Mouse (Mus musculus) liver, adult 2 months (tissue): ENCODE data around the gene Gdf7.

Source experiments
- CTCF ChIP-seq: fragments of 200-500 bp; IDR thresholded peaks from 2 replicates; pipeline ENCODE4 v1.5.1; 2011; ENCODE audit warnings: low read depth, low read length, control low read depth
- POLR2A ChIP-seq: fragments of 200-500 bp; IDR thresholded peaks from 2 replicates; pipeline ENCODE4 v1.6.1; 2011; ENCODE audit warnings: low read length, control low read depth; ENCODE audit not compliant: insufficient read depth; ENCODE audit errors: extremely low read depth

DNA sequence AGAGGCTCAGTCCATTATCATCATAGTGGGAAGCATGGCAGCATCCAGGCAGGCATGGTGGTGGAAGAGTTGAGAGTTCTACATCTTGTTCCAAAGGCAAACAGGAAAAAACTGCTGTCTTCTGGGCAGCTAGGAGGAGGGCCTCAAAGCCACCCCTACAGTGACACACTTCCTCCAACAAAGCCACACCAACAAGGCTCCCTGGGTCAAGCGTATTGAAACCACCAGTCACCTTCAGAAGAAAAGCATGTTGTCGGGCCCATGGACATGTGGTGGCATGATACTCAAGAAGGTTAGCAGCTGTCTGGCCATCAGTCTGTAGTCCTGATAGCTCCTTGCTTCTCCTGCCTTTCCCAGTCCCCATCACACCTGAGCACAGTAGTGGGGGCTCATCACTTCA is 33.7 kb upstream of the Gdf7 start:
- TF ChIP-seq POLR2A, result no peak
- no peak for TF ChIP-seq CTCF
